Mouse (Mus musculus): ENCODE measurements around the gene Ankrd13a.

- TF ChIP-seq MAX (IDR thresholded peaks at IDR 0.05; ENCODE audit: low read length) (no peak), TCF12 (IDR thresholded peaks at IDR 0.05; ENCODE audit: low read depth, low read length) (no peak), MYC (IDR thresholded peaks at IDR 0.05; ENCODE audit: low read depth, low read length) (no peak), CTCF (conservative IDR thresholded peaks at IDR 0.05 in 1 of 2, IDR thresholded peaks at IDR 0.05 in 1 of 2; ENCODE audit: low read depth in 2 of 2, low read length in 2 of 2) (no peak), NELFE (IDR thresholded peaks at IDR 0.05; ENCODE audit: low read depth, low read length) (no peak), POLR2A (IDR thresholded peaks at IDR 0.05; ENCODE audit: low read depth, low read length) (no peak), TBP (conservative IDR thresholded peaks at IDR 0.05; ENCODE audit: low read depth, low read length) (no peak), ELF1 (IDR thresholded peaks at IDR 0.05; ENCODE audit: low read depth, low read length) (no peak), NRF1 (IDR thresholded peaks at IDR 0.05; ENCODE audit: low read depth, low read length) (no peak), CHD2 (IDR thresholded peaks at IDR 0.05; ENCODE audit: low read length) (no peak)
Measured at GRCm38 (mm10) chr5:114783405-114784163, 9.1 kb downstream of the Ankrd13a start.

Data from CH12.LX (cell line).